Mouse (Mus musculus): ENCODE results near the gene Tmem265. TPM values are rescaled to one million over a fixed set of nuclear protein-coding genes. Genes with fewer than 3 reads are reported as not detected.
A peak's percentile ranks its signal among the peaks of the same experiment; 100 is the strongest.

Tmem265 gene
- polyA plus RNA-seq, 1 experiment from 2014 or later: 6.0 TPM

DNA sequence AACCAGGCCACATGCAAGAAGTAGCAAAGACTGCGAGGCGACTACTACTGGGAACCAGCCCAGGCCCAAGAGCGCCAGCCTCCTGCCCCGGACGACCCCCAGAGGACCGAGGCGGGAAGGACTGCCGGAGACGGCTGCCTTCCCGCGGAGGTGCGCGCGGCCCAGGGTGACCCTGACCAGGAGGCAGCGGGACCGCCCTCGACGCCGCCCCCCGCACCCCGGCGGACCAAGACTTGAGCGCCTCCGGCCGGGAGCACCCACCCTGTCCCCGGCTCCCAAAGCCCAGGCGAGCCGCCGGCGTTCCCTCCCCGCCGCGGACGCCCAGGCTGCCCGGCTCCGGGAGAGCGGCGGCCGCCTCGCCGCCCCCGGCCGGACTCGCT, 53.3 kb downstream of the Tmem265 start:
- under 1% methylated on average over 41 of the region's 44 CpGs for WGBS
- no peaks in the 10 kb centered on the region for H3K9me3 ChIP-seq
- peak; percentile 61 for ATAC-seq (ENCODE audit: insufficient read depth, low FRiP score, low read depth)

DNA sequence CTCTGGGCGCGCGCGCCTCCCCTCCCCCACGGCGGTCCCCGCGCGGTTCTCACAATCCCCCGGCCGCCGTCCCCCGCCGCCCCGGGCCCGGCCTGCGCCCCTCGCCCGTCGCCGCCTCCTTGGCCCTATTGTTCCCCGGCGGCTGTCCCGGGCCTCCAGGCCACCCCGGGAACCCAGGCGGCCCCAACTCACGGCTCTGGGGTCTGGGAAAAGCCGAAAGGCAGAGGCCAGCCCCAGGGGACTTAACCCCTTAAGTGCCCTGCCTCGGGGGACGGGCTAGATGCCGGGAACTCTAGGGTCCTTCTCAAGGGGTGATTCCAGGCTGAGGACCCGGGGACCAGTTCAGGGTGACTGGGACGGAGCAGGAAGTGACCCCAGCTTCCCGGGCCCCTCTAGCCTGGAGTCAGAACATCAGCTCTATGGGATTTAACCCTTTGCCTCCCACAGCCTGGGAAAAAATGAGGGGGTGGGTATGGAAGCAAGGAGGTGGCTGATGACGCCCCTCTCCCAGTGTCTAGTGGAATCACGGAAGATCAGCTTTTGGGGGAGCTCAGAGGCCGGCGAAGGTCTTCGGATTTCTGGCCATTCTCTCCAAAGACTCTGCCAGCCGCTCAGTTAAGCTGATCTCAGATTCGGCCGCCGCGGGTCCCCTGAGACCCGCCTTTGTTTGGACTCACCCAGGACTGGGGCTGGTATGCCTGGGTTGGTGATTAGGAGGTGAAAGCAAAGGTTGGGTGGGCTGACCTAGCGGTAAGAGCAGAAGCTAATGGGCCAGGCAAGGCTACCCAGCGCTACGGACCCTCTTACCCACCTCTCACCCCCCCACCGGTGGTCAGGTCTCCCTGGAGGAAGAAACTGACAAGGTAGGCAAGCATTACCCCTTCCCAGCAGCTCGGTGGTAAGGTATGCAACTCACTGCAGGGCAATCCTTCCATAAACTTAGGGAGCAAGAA, 54.0 kb downstream of the Tmem265 start, which contains the start of gene Zfp629:
Gene Zfp629, minus strand, starts transcription at position 907 of the 953 bp plus-strand sequence.
- under 1% methylated on average over 37 of the region's 50 CpGs for WGBS
- Histone ChIP-seq H3K27me3 (replicated peaks) (no peaks in the 10 kb centered on the region), H3K4me1 (peaks cover 9% of the 10 kb centered on the region), H3K9ac (peak within 1 kb of the TSS; percentile 76), H3K4me2 (peak within 1 kb of the TSS; percentile 59), H3K27ac (peak within 1 kb of the TSS; percentile 62), H3K36me3 (peaks cover 27% of the 10 kb centered on the region), H3K4me3 (replicated peaks) (peak within 1 kb of the TSS; percentile 64), H3K9me3 (no peaks in the 10 kb centered on the region)
- peak; percentile 74 for ATAC-seq (ENCODE audit: insufficient read depth, low FRiP score, low read depth)

More for the DNA sequence above, 53.3 kb downstream of the Tmem265 start:
- peaks cover 9% of the 10 kb centered on the region for H3K4me1 ChIP-seq
- H3K4me2 ChIP-seq: peak overlapping the region; percentile 59
- no peaks in the 10 kb centered on the region for H3K27me3 ChIP-seq (replicated peaks)
- H3K4me3 ChIP-seq (replicated peaks): peak overlapping the region; percentile 64
- peak overlapping the region; percentile 76 for H3K9ac ChIP-seq
- H3K27ac ChIP-seq: peak overlapping the region; percentile 62
- H3K36me3 ChIP-seq: peaks cover 31% of the 10 kb centered on the region

DNA sequence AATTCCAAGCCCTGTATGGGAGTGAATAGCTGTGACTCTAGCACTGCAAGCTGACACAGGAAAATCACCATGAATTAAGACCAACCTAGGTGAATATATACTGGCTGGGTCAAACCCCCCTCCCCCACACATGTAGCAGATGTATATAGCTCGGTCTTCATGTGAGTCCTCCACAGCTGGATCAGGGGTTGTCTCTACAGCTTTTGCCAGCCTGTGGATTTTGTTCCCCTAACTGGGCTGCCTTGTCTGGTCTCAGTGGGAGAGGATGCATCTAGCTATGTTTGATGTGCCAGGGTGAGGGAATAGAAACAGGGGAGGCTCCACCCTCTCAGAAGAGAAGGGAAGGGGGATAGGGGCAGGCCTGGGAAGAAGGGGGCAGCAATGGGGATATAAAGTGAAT, 55.1 kb downstream of the Tmem265 start:
- ATAC-seq (ENCODE audit: insufficient read depth, low FRiP score, low read depth): no peak
- WGBS: 69% methylated on average over 1 of the region's 1 CpGs
- no peak overlapping the region for H3K9ac ChIP-seq
- no peak overlapping the region for H3K4me2 ChIP-seq
- peaks cover 9% of the 10 kb centered on the region for H3K4me1 ChIP-seq
- H3K9me3 ChIP-seq: no peaks in the 10 kb centered on the region
- peaks cover 15% of the 10 kb centered on the region for H3K36me3 ChIP-seq
- no peak overlapping the region for H3K27ac ChIP-seq
- H3K4me3 ChIP-seq (replicated peaks): no peak overlapping the region
- H3K27me3 ChIP-seq (replicated peaks): no peaks in the 10 kb centered on the region

Other genes with a start within 250 kb of the Tmem265 start
- 13.1 and 17.4 TPM in 2 replicates for gene Zfp768, start 215.8 kb upstream of the Tmem265 start, polyA plus RNA-seq (2015; fragmentation: Nextera tagmentation; extraction: Ambion mirVana)
- gene Zfp747, start 185.3 kb upstream of the Tmem265 start, polyA plus RNA-seq (2015; fragmentation: Nextera tagmentation; extraction: Ambion mirVana): 9.0 and 9.6 TPM in 2 replicates
- 5.5 and 6.3 TPM in 2 replicates for gene 9130019O22Rik, start 174.2 kb upstream of the Tmem265 start, polyA plus RNA-seq (2015; fragmentation: Nextera tagmentation; extraction: Ambion mirVana)
- gene E430018J23Rik, start 167.8 kb upstream of the Tmem265 start, polyA plus RNA-seq (2015; fragmentation: Nextera tagmentation; extraction: Ambion mirVana): 6.3 and 6.5 TPM in 2 replicates
- 7.6 and 8.8 TPM in 2 replicates for gene Zfp764, start 154.6 kb upstream of the Tmem265 start, polyA plus RNA-seq (2015; fragmentation: Nextera tagmentation; extraction: Ambion mirVana)
- gene Zfp688, start 139.3 kb upstream of the Tmem265 start, polyA plus RNA-seq (2015; fragmentation: Nextera tagmentation; extraction: Ambion mirVana): 22.0 and 23.6 TPM in 2 replicates
- 5.7 and 7.2 TPM in 2 replicates for gene Zfp689, start 112.2 kb upstream of the Tmem265 start, polyA plus RNA-seq (2015; fragmentation: Nextera tagmentation; extraction: Ambion mirVana)
- 38.6 and 38.8 TPM in 2 replicates for gene Prr14, start 101.8 kb upstream of the Tmem265 start, polyA plus RNA-seq (2015; fragmentation: Nextera tagmentation; extraction: Ambion mirVana)
- gene Fbrs, start 82.2 kb upstream of the Tmem265 start, polyA plus RNA-seq (2015; fragmentation: Nextera tagmentation; extraction: Ambion mirVana): 12.2 and 13.8 TPM in 2 replicates
- 49.7 and 55.4 TPM in 2 replicates for gene Srcap, start 49.4 kb upstream of the Tmem265 start, polyA plus RNA-seq (2015; fragmentation: Nextera tagmentation; extraction: Ambion mirVana)
- gene Gm42715, start 41.8 kb upstream of the Tmem265 start, polyA plus RNA-seq (2015; fragmentation: Nextera tagmentation; extraction: Ambion mirVana): 13.4 and 14.8 TPM in 2 replicates
- 37.1 and 37.5 TPM in 2 replicates for gene Phkg2, start 11.9 kb downstream of the Tmem265 start, polyA plus RNA-seq (2015; fragmentation: Nextera tagmentation; extraction: Ambion mirVana)
- 5.8 and 7.2 TPM in 2 replicates for gene Ccdc189, start 27.2 kb downstream of the Tmem265 start, polyA plus RNA-seq (2015; fragmentation: Nextera tagmentation; extraction: Ambion mirVana)
- gene Rnf40, start 27.4 kb downstream of the Tmem265 start, polyA plus RNA-seq (2015; fragmentation: Nextera tagmentation; extraction: Ambion mirVana): 37.8 and 42.0 TPM in 2 replicates
- 9.4 and 10.3 TPM in 2 replicates for gene Zfp629, start 54.4 kb downstream of the Tmem265 start, polyA plus RNA-seq (2015; fragmentation: Nextera tagmentation; extraction: Ambion mirVana)
- gene Bcl7c, start 147.5 kb downstream of the Tmem265 start, polyA plus RNA-seq (2015; fragmentation: Nextera tagmentation; extraction: Ambion mirVana): 59.3 and 63.4 TPM in 2 replicates
- 15.6 and 17.0 TPM in 2 replicates for gene Ctf1, start 151.3 kb downstream of the Tmem265 start, polyA plus RNA-seq (2015; fragmentation: Nextera tagmentation; extraction: Ambion mirVana)
- 0.24 and 0.26 TPM in 2 replicates for gene Ctf2, start 170.8 kb downstream of the Tmem265 start, polyA plus RNA-seq (2015; fragmentation: Nextera tagmentation; extraction: Ambion mirVana)
- gene Fbxl19, start 183.2 kb downstream of the Tmem265 start, polyA plus RNA-seq (2015; fragmentation: Nextera tagmentation; extraction: Ambion mirVana): 3.8 and 4.8 TPM in 2 replicates
- 29.2 and 29.6 TPM in 2 replicates for gene Orai3, start 208.4 kb downstream of the Tmem265 start, polyA plus RNA-seq (2015; fragmentation: Nextera tagmentation; extraction: Ambion mirVana)
- 21.1 and 25.0 TPM in 2 replicates for gene Setd1a, start 215.3 kb downstream of the Tmem265 start, polyA plus RNA-seq (2015; fragmentation: Nextera tagmentation; extraction: Ambion mirVana)
- not detected in 2 replicates for gene Gm49388, start 224.2 kb downstream of the Tmem265 start, polyA plus RNA-seq (2015; fragmentation: Nextera tagmentation; extraction: Ambion mirVana)
- gene Hsd3b7, start 239.2 kb downstream of the Tmem265 start, polyA plus RNA-seq (2015; fragmentation: Nextera tagmentation; extraction: Ambion mirVana): 27.4 and 31.8 TPM in 2 replicates

Measured in stomach, embryonic 15.5 days (tissue).